15 mouse cellular contexts compared by ENCODE assay signal in genomic region chr11:84939508-84940053, GRCm38 (mm10). TPM values are rescaled to one million over a fixed set of nuclear protein-coding genes. Genes with fewer than 3 reads are reported as not detected.
DNase-seq lines count a peak whose midpoint lies in the region; ATAC-seq lines count a peak whose summit lies in the region.
"Had no signal": no experiment of that assay in that cellular context is flagged by ENCODE, and none has a peak within 500 bp of the region (broad histone marks: within the 10 kb centered on the region; RNA-seq: fewer than 3 reads in every experiment).

No protein-coding gene starts in this region.

- H3K4me2 ChIP-seq in hindbrain, embryonic 14.5 days (replicated peaks), result no peak overlapping the region
- 0 out of 2 replicates have a peak overlapping the region, but pooled peaks have one; percentile 17 for H3K4me2 ChIP-seq in forebrain, embryonic 16.5 days (ENCODE audit: low read length)
- H3K4me2 ChIP-seq: heart, embryonic 13.5 days; liver, embryonic 12.5 days had no signal

- H3K36me3 ChIP-seq in hindbrain, embryonic 14.5 days (replicated peaks; ENCODE audit: control insufficient read depth, insufficient read depth), result no peaks in the 10 kb centered on the region
- H3K36me3 ChIP-seq in hindbrain, embryonic 10.5 days, result no peaks in the 10 kb centered on the region
- H3K36me3 ChIP-seq in forebrain, embryonic 16.5 days (ENCODE audit: control insufficient read depth, insufficient read depth), result no peaks in the 10 kb centered on the region
- H3K36me3 ChIP-seq: heart, embryonic 13.5 days; liver, embryonic 12.5 days had no signal

- DNase-seq in hindbrain, embryonic 14.5 days (ENCODE audit: low spot score), result peak; percentile 57
- no peak for DNase-seq in hindbrain, embryonic 10.5 days (ENCODE audit: low spot score)
- peak; percentile 77 for DNase-seq in layer of hippocampus, adult 9-10 months (ENCODE audit: low spot score)
- peak; percentile 79 to 88 for DNase-seq in right cerebral cortex, postnatal 10 days (ENCODE audit: low spot score in 2 of 2)
- no peak for DNase-seq in kidney, adult 18-20 months
- DNase-seq in urinary bladder, adult 18-20 months (ENCODE audit: low spot score in 2 of 2), result no peak
- DNase-seq: cerebellum, adult 2 months; thymus, postnatal 36 days had no signal

- no peaks in the 10 kb centered on the region for H3K9me3 ChIP-seq in hindbrain, embryonic 14.5 days (ENCODE audit: control insufficient read depth, low read length)
- H3K9me3 ChIP-seq in hindbrain, embryonic 10.5 days, result no peaks in the 10 kb centered on the region
- H3K9me3 ChIP-seq in forebrain, embryonic 16.5 days (ENCODE audit: control insufficient read depth, low read length), result no peaks in the 10 kb centered on the region
- H3K9me3 ChIP-seq: heart, embryonic 13.5 days; liver, embryonic 12.5 days had no signal

- WGBS in hindbrain, embryonic 14.5 days, result 44% methylated on average over 8 of the region's 8 CpGs
- WGBS in hindbrain, embryonic 10.5 days, result 63% methylated on average over 8 of the region's 8 CpGs
- WGBS in forebrain, embryonic 16.5 days, result 37% methylated on average over 8 of the region's 8 CpGs

- peaks cover 19% of the 10 kb centered on the region for H3K4me1 ChIP-seq in hindbrain, embryonic 14.5 days (replicated peaks; ENCODE audit: control insufficient read depth, insufficient read depth, low read length)
- H3K4me1 ChIP-seq in hindbrain, embryonic 10.5 days (replicated peaks), result peaks cover 30% of the 10 kb centered on the region
- H3K4me1 ChIP-seq in forebrain, embryonic 16.5 days (replicated peaks; ENCODE audit: control insufficient read depth, insufficient read depth, low read length), result peaks cover 21% of the 10 kb centered on the region

- peak; percentile 31; the same call in 1 of the 2 replicates for ATAC-seq in hindbrain, embryonic 14.5 days (ENCODE audit: low FRiP score)
- ATAC-seq in forebrain, embryonic 16.5 days, result peak; percentile 90
- ATAC-seq in erythroid progenitor cell, adult 5-6 weeks (replicated peaks; ENCODE audit: low FRiP score, poor library complexity, severe bottlenecking), result no peak
- ATAC-seq: liver, embryonic 12.5 days had no signal

- peaks cover 6% of the 10 kb centered on the region; the same call in 1 of the 2 replicates for H3K27me3 ChIP-seq in hindbrain, embryonic 14.5 days (ENCODE audit: control insufficient read depth, insufficient read depth, low read length)
- peaks cover 14% of the 10 kb centered on the region for H3K27me3 ChIP-seq in hindbrain, embryonic 10.5 days (ENCODE audit: insufficient read depth, poor library complexity, severe bottlenecking)
- H3K27me3 ChIP-seq in forebrain, embryonic 16.5 days (replicated peaks; ENCODE audit: control insufficient read depth, insufficient read depth, low read length), result no peaks in the 10 kb centered on the region

- no peak overlapping the region for H3K4me3 ChIP-seq in hindbrain, embryonic 14.5 days (replicated peaks; ENCODE audit: low read length)
- H3K4me3 ChIP-seq in hindbrain, embryonic 10.5 days, result no peak overlapping the region
- no peak overlapping the region for H3K4me3 ChIP-seq in forebrain, embryonic 16.5 days (replicated peaks; ENCODE audit: low read length)
- H3K4me3 ChIP-seq: heart, embryonic 13.5 days; liver, embryonic 12.5 days had no signal

- H3K27ac ChIP-seq in hindbrain, embryonic 14.5 days, result no peak overlapping the region
- no peak overlapping the region; the same call in 1 of the 2 replicates for H3K27ac ChIP-seq in hindbrain, embryonic 10.5 days
- peak overlapping the region; percentile 87 for H3K27ac ChIP-seq in forebrain, embryonic 16.5 days (ENCODE audit: low read length)
- H3K27ac ChIP-seq: heart, embryonic 13.5 days; kidney, postnatal 0 days; liver, embryonic 12.5 days had no signal

- H3K9ac ChIP-seq in hindbrain, embryonic 14.5 days, result no peak overlapping the region
- no peak overlapping the region for H3K9ac ChIP-seq in forebrain, embryonic 16.5 days (replicated peaks; ENCODE audit: low read depth, low read length)
- H3K9ac ChIP-seq: heart, embryonic 13.5 days; liver, embryonic 12.5 days had no signal

RNA-seq across cellular contexts. Expression of gene Car4, which starts 18.0 kb away (rescaled TPM):
- polyA plus RNA-seq in hindbrain, embryonic 14.5 days (2014; fragmentation: Nextera tagmentation; extraction: Ambion mirVana), result 4.6 and 5.0 TPM in 2 replicates
- 6.0 and 10.0 TPM in 2 replicates for polyA plus RNA-seq in hindbrain, embryonic 10.5 days (2016; fragmentation: Nextera tagmentation; extraction: Ambion mirVana)
- 2.5 and 2.6 TPM in 2 replicates for polyA plus RNA-seq in forebrain, embryonic 16.5 days (2015; fragmentation: Nextera tagmentation; extraction: Ambion mirVana)
- not detected in 2 replicates for total RNA-seq in erythroid progenitor cell, adult 5-6 weeks (2015; ENCODE audit: low replicate concordance)
- not detected in 2 replicates for total RNA-seq in erythroid progenitor cell, adult 5-6 weeks (2017; ENCODE audit: low replicate concordance)
- total RNA-seq: megakaryocyte-erythroid progenitor cell, adult 5-6 weeks; neutrophil, adult 5-6 weeks had no signal

RNA-seq across cellular contexts. Expression of gene Znhit3, which starts 23.4 kb away (rescaled TPM):
- polyA plus RNA-seq in hindbrain, embryonic 14.5 days (2014; fragmentation: Nextera tagmentation; extraction: Ambion mirVana), result 65.3 and 70.3 TPM in 2 replicates
- polyA plus RNA-seq in hindbrain, embryonic 10.5 days (2016; fragmentation: Nextera tagmentation; extraction: Ambion mirVana), result 87.0 and 93.5 TPM in 2 replicates
- polyA plus RNA-seq in forebrain, embryonic 16.5 days (2015; fragmentation: Nextera tagmentation; extraction: Ambion mirVana), result 60.8 and 66.9 TPM in 2 replicates
- 9.4 and 26.4 TPM in 2 replicates for total RNA-seq in erythroid progenitor cell, adult 5-6 weeks (2015; ENCODE audit: low replicate concordance)
- total RNA-seq in erythroid progenitor cell, adult 5-6 weeks (2017; ENCODE audit: low replicate concordance), result 6.0 and 14.2 TPM in 2 replicates

RNA-seq across cellular contexts. Expression of gene Pigw, which starts 59.5 kb away (rescaled TPM):
- polyA plus RNA-seq in hindbrain, embryonic 14.5 days (2014; fragmentation: Nextera tagmentation; extraction: Ambion mirVana), result 2.7 and 3.1 TPM in 2 replicates
- 2.6 and 2.7 TPM in 2 replicates for polyA plus RNA-seq in hindbrain, embryonic 10.5 days (2016; fragmentation: Nextera tagmentation; extraction: Ambion mirVana)
- 2.7 and 3.7 TPM in 2 replicates for polyA plus RNA-seq in forebrain, embryonic 16.5 days (2015; fragmentation: Nextera tagmentation; extraction: Ambion mirVana)
- total RNA-seq in erythroid progenitor cell, adult 5-6 weeks (2015; ENCODE audit: low replicate concordance), result 1.7 and 4.7 TPM in 2 replicates
- 5.0 and 6.9 TPM in 2 replicates for total RNA-seq in erythroid progenitor cell, adult 5-6 weeks (2017; ENCODE audit: low replicate concordance)

RNA-seq across cellular contexts. Expression of gene Myo19, which starts 59.6 kb away (rescaled TPM):
- polyA plus RNA-seq in hindbrain, embryonic 14.5 days (2014; fragmentation: Nextera tagmentation; extraction: Ambion mirVana), result 6.0 and 6.1 TPM in 2 replicates
- polyA plus RNA-seq in hindbrain, embryonic 10.5 days (2016; fragmentation: Nextera tagmentation; extraction: Ambion mirVana), result 9.9 and 11.3 TPM in 2 replicates
- polyA plus RNA-seq in forebrain, embryonic 16.5 days (2015; fragmentation: Nextera tagmentation; extraction: Ambion mirVana), result 5.1 and 6.5 TPM in 2 replicates
- 6.1 and 15.5 TPM in 2 replicates for total RNA-seq in erythroid progenitor cell, adult 5-6 weeks (2015; ENCODE audit: low replicate concordance)
- total RNA-seq in erythroid progenitor cell, adult 5-6 weeks (2017; ENCODE audit: low replicate concordance), result 6.5 and 10.5 TPM in 2 replicates

Comparison
In these comparisons a context has a peak if more than half of its experiments do, and no peak if none do; other contexts are left out.
1. DNase-seq: peak in hindbrain, embryonic 14.5 days (single experiment), layer of hippocampus, adult 9-10 months (single experiment) and right cerebral cortex, postnatal 10 days (2 of 2); none in hindbrain, embryonic 10.5 days (single experiment), kidney, adult 18-20 months (single experiment) and urinary bladder, adult 18-20 months (0 of 2).